Mouse (Mus musculus) G1E (cell line): ENCODE results near the gene Scarb1. TPM values are rescaled to one million over a fixed set of nuclear protein-coding genes. Genes with fewer than 3 reads are reported as not detected.

Experiments used
- ATAC-seq: 2 replicates; pipeline ENCODE4 v1.8.0; 2016; ENCODE audit warnings: mild to moderate bottlenecking; ENCODE audit not compliant: insufficient number of reproducible peaks, poor library complexity, low FRiP score, severe bottlenecking; ENCODE audit errors: extremely low read depth
- DNase-seq: peaks from one replicate; pipeline ENCODE4 v3.0.0; 2012; ENCODE audit warnings: low spot score
- H3K27me3 ChIP-seq: 2 replicates; pipeline ENCODE4 v1.6.1; 2012; ENCODE audit warnings: mild to moderate bottlenecking, low read length, inconsistent platforms; ENCODE audit not compliant: insufficient read depth
- H3K36me3 ChIP-seq: replicated peaks from 2 replicates; pipeline ENCODE3; 2012; ENCODE audit warnings: mild to moderate bottlenecking, inconsistent platforms
- H3K4me1 ChIP-seq: 2 replicates; pipeline ENCODE4 v1.6.1; 2012; ENCODE audit warnings: low read depth, low read length, inconsistent platforms, mixed read lengths; ENCODE audit not compliant: insufficient read depth
- H3K4me3 ChIP-seq: 2 replicates; pipeline ENCODE4 v1.5.1; 2012; ENCODE audit warnings: low read depth, mild to moderate bottlenecking, inconsistent platforms, low read length, moderate library complexity, mixed read lengths
- H3K9me3 ChIP-seq: replicated peaks from 2 replicates; pipeline ENCODE4 v1.6.1; 2012; ENCODE audit warnings: inconsistent platforms
- CTCF ChIP-seq: IDR thresholded peaks from 2 replicates; pipeline ENCODE4 v1.5.1; 2012; ENCODE audit warnings: low read depth, low read length, inconsistent platforms, mixed read lengths
- GATA1 ChIP-seq: IDR thresholded peaks from 2 replicates; pipeline ENCODE4 v1.6.1; 2012; ENCODE audit warnings: borderline replicate concordance, low read length, inconsistent platforms, mixed read lengths
- GATA2 ChIP-seq: IDR thresholded peaks from 2 replicates; pipeline ENCODE4 v1.6.1; 2012; ENCODE audit warnings: low read depth, low read length, inconsistent platforms, borderline replicate concordance
- POLR2AphosphoS5 ChIP-seq: IDR thresholded peaks from 2 replicates; pipeline ENCODE4 v1.6.1; 2012; ENCODE audit warnings: low read depth, low read length, inconsistent platforms; ENCODE audit not compliant: insufficient replicate concordance
- TAL1 ChIP-seq: conservative IDR thresholded peaks from 2 replicates; pipeline ENCODE4 v1.6.1; 2012; ENCODE audit warnings: low read depth, low read length, inconsistent platforms, mixed read lengths
- polyA plus RNA-seq: library from polyadenylated mRNA; stranded (reverse); fragments of >175 nt; gene quantifications from 2 replicates; pipeline ENCODE4 v1.2.3, GENCODE M21; 2012
- total RNA-seq, 2 experiments: library from RNA; stranded (forward) in 1 of 2; stranded (reverse) in 1 of 2; fragments of 200-1000 nt in 1 of 2; fragments of >200 nt in 1 of 2; fragmentation: Nextera tagmentation in 1 of 2; gene quantifications; 2 replicates each; pipeline ENCODE4 v1.2.3; 2014 to 2017

The Scarb1 gene
- total and polyA plus RNA-seq, 3 experiments, result 42.9 to 68.3 (median 43.7) TPM

- no peak overlapping the region for H3K4me3 ChIP-seq
- peak; percentile 48; the same call in 1 of the 2 replicates for ATAC-seq
- 0 out of 2 replicates have a peak, but pooled peaks cover 6% of the 10 kb centered on the region for H3K9me3 ChIP-seq
- no peak for DNase-seq
- H3K27me3 ChIP-seq, result peaks cover 16% of the 10 kb centered on the region
- no peaks in the 10 kb centered on the region for H3K36me3 ChIP-seq
- peaks cover 3% of the 10 kb centered on the region; the same call in 1 of the 2 replicates for H3K4me1 ChIP-seq
- TF ChIP-seq POLR2AphosphoS5 (no peak), CTCF (peak; percentile 81)
Observed at GRCm38 (mm10) chr5:125348487-125348886, 7.6 kb upstream of the Scarb1 start.

DNA sequence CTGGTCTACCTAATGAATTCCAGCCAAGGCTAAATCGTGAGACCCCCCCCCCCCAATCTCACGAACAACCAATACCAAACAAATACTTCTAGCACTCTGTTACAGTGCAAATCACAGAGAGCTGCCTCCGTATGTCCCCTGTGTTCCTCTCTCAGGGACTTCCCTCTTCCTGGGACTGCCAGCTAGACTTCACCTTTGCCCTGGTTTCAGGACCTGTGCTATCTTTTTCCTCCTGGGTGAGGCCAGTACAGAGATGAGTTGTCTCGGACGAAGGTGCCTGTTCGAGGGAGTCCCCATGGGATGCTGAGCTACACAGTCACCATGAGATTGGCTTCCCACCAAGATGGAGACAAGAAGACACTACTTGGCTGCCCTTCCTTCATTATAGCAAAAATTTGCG lies 7.2 kb upstream of the Scarb1 start:
- DNase-seq (no peak), ATAC-seq (no peak)
- Histone ChIP-seq H3K27me3 (peaks cover 15% of the 10 kb centered on the region), H3K9me3 (0 out of 2 replicates have a peak, but pooled peaks cover 3% of the 10 kb centered on the region), H3K4me1 (peaks cover 3% of the 10 kb centered on the region; the same call in 1 of the 2 replicates), H3K4me3 (no peak overlapping the region), H3K36me3 (no peaks in the 10 kb centered on the region)
- no peak for TF ChIP-seq TAL1

GRCm38 (mm10) chr5:125344296-125344695 lies 3.4 kb upstream of the Scarb1 start:
- peaks cover 34% of the 10 kb centered on the region for H3K4me1 ChIP-seq
- ATAC-seq, result no peak

DNA sequence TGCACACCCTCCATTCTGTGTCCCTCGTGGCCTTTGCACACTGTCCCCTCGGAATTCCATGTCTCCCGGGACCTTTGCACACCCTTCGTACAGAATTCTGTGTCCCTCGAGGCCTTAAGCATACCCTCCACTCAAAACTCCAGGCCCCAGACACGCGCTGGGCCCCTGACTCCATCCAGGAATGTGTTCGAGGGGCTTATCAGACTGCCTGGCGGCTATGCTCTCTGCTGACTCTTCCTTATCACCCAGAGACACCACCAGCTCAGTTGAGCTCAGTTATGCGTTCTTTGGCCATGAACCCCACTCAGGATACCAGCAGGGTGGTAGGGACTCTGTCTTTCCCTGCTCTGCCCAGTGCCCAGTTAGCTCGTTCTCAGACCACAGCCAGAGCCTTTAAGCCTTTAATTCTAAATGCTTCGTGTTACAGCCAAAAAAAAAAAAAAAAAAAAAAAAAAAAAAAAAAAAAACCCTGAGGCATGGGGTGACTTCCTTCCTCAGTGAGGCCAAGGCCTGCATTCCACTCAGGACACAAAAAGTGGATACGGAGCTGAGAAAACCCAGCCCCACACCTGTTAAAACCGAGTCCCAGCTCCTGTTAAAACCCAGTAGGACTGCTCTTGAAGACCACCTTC lies 681 bp upstream of the Scarb1 start:
- H3K36me3 ChIP-seq, result peaks cover 16% of the 10 kb centered on the region
- H3K27me3 ChIP-seq, result peaks cover 6% of the 10 kb centered on the region
- H3K4me3 ChIP-seq, result peak overlapping the region; percentile 96
- DNase-seq (no peak), ATAC-seq (peak; percentile 29; the same call in 1 of the 2 replicates)
- H3K4me1 ChIP-seq, result peaks cover 57% of the 10 kb centered on the region
- TF ChIP-seq GATA2 (no peak), POLR2AphosphoS5 (no peak), CTCF (no peak), GATA1 (no peak), TAL1 (no peak)
- H3K9me3 ChIP-seq, result no peaks in the 10 kb centered on the region

More at GRCm38 (mm10) chr5:125344296-125344695, 3.4 kb upstream of the Scarb1 start:
- Histone ChIP-seq H3K36me3 (no peaks in the 10 kb centered on the region), H3K27me3 (peaks cover 13% of the 10 kb centered on the region), H3K9me3 (no peaks in the 10 kb centered on the region), H3K4me3 (no peak overlapping the region)
- DNase-seq, result no peak
- TF ChIP-seq CTCF (no peak), POLR2AphosphoS5 (no peak), GATA1 (no peak), GATA2 (no peak), TAL1 (no peak)

DNA sequence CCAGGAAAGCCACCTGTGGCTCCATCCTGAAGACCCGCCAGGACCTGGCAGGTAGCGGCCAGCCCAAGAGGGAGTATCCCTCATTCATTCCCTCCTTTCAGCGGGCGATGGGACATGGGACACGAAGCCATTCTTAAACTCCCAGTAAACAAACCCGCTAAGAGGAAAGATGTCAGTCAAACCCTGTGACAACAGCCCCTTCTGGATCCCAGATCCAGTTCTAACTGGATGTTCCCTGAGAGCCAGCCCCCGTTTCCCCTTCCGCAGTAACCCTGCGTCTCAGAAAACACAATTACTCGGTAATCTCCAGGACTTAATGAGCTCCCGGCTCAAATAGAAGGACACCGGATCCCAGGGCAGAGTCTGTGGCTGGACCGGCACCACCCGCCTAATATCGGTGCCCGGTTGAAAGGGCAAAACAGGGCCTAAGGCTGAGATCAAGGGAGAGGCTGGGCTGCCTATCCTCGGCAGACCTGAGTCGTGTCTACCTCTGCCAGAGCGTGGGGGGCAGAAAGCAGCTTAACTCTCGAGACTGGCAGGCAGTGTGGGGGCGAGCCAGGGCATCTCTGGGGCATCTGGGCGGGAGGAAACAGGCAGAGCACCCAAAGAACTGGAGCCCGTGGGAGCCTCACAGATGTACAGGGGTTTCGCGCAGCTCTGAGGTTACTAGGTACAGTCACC lies 903 bp downstream of the Scarb1 start:
- TF ChIP-seq TAL1, result no peak
- TF ChIP-seq GATA2, result no peak
- no peak for TF ChIP-seq POLR2AphosphoS5
- TF ChIP-seq CTCF, result no peak
- no peak for TF ChIP-seq GATA1
- Histone ChIP-seq H3K9me3 (no peaks in the 10 kb centered on the region), H3K4me1 (peaks cover 57% of the 10 kb centered on the region), H3K4me3 (peak overlapping the region; percentile 96), H3K36me3 (peaks cover 30% of the 10 kb centered on the region), H3K27me3 (peaks cover 5% of the 10 kb centered on the region; the same call in 1 of the 2 replicates)
- no peak for ATAC-seq
- DNase-seq, result peak; percentile 43

DNA sequence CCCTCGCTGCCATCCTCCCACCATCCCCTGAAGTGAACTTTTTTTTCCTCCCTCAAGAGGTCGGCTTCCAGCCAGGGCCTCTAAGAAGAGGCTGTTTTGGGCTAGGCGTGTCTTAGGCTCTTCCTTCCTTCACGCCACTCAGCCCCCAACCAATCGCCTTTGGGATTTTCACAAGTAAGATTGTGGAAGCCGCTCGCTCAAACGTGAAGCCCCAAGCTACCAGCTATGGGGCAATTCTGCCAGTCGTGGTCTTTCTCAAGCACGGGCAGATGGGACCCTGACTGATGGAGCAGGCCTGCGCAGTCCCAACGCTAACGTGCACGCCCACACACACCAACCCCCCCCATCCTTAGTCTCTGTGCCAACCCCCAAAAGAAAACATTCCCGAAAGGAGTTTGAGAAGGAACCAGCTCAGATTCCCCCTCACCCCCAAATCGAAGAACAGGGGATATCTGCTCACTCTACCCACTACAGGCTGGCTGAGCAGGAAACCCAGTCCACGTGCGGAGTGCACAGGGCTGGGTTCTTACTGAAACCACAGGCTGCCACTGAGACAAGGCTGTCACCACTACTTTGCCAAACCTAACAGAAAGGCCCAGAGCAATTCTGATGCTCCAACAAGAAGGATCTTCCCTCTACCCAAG lies 1.7 kb downstream of the Scarb1 start:
- ATAC-seq (peak; percentile 62), DNase-seq (peak; percentile 91)
- Histone ChIP-seq H3K36me3 (peaks cover 38% of the 10 kb centered on the region), H3K27me3 (no peaks in the 10 kb centered on the region; the same call in 1 of the 2 replicates), H3K4me1 (peaks cover 60% of the 10 kb centered on the region), H3K4me3 (peak overlapping the region; percentile 96), H3K9me3 (no peaks in the 10 kb centered on the region)
- TF ChIP-seq TAL1 (no peak), CTCF (no peak), POLR2AphosphoS5 (no peak), GATA2 (no peak), GATA1 (no peak)
